Mouse (Mus musculus) retina, postnatal 1 day (tissue): ENCODE results near the gene Olfr5.
A peak's percentile ranks its signal among the peaks of the same experiment; 100 is the strongest.
"Not testable (repeated sequence)": the region's sequence is repeated elsewhere in the genome, so short reads cannot be mapped to it uniquely, and the experiment has no call there.

Experiments
- DNase-seq: peaks from one replicate; pipeline ENCODE4 v3.0.0-alpha.2; 2012

The Olfr5 gene

DNA sequence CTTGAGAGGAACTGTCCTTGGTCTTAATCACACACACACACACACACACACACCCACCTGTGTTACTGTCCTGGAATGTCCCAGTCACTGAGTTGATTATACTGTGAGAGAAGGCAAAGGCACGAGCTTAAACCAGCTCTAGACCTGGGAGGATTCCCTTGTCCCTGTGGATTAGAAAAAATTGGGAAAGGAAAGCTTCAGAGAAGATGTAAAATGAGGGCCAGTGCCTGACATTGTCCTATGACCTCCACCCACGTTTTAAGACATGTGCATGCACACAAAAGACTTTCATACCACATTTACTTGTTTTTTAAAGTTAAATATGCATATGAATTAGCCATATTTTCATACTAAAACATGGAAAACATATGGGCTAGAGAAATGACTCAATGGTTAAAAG is at the start of gene Olfr5:
TSS of gene Olfr5 (minus strand) at position 101 of the 400 bp plus-strand sequence.
- no peak for DNase-seq

DNA sequence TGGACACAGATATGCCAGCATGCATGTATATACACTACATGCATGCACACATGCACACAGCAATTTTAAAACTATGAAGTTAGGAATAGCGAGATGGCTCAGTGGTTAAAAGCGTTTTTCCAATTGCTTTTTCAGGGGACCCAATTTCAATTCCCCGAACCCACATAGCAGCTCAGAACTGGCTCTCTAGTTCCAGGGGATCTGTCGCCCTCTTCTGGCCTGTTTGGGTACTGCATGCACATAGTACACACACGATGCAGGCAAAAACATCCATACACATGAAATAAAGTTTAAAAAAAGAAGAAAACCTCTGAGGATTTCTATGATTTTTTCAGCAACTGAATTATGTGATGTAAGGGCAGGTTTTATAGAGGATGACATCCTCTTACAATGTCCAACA is 39.4 kb upstream of the Olfr5 start:
- DNase-seq, result no peak

DNA sequence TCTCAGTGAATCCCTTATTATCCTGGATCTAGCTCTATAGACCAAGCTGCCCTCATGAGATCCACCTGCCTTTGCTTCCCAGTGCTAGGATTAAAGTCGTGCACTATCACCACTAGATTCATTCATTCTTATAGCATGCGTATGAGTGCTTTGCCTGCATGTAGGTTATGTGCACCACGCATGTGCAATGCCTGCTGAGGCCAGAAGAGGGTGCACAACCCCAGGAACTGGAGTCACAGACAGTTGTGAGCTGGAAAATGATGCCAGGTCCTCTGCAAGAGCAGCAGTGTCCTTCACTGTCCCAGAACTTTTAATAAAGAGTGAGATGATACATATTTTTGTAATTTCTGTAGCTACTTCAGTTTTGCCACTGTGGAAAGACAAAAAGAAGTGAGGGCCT is 38.3 kb upstream of the Olfr5 start:
- no peak for DNase-seq

DNA sequence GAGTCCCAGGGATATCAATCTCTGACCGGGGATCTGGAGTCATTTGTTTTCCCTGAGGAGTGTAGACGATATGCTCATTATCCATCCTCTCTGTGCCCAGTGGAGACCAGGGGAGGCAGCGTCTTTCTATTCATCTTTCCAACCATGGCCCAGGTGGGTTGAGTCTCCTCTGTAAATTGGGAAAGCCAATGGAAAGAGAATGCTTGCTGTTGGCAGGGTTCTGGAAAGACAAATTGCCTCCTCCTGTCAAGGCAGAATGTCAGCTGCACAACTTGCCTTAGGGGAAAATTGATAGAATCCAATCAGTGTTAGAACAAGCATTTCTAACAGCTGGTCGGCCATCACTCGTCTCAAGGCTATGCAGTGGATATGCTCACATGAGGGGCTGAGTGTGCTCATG is 36.1 kb upstream of the Olfr5 start, which contains the start of gene Olfr1349:
TSS of gene Olfr1349 (minus strand) at position 101 of the 400 bp plus-strand sequence.
- no peak for DNase-seq

DNA sequence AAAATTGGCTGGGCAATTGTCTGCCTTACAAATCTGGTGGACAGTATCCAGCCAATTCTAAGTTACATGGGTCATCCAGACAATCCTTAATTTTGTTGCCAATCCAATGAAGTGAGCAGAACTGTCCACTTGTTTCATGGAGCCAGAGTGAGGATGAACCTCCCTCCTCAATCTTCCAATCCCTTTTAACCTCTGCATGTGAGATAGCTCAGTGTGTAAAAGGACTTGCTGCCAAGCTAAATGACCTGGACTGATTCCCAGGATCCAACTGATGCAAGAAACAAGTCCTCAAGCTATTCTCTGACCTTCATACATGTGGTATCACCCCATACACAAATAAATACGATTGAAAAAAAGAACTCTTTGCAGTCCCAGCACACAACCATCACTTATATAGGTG is 34.9 kb upstream of the Olfr5 start:
- no peak for DNase-seq

DNA sequence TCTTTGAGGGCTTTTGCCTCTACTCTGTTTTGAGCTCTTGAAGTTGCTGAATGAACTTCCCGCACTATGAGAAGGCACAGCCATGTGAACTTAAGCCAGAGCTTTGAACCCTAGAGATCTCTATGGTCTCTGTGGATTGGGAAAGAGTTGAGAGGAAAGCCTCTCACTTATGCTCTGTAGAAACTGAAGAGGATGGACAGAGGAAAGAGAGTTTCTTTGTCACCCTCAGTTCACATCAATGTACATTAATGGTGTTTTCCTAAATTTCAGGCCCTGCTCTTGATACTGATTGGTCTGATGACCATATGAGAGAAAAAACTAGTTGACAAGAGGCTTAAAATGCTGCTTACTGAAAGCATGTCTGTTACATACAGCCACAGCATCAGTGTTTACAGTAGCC is 21.9 kb upstream of the Olfr5 start, which contains the start of gene Olfr1348:
TSS of gene Olfr1348 (minus strand) at position 101 of the 400 bp plus-strand sequence.
- DNase-seq, result no peak

DNA sequence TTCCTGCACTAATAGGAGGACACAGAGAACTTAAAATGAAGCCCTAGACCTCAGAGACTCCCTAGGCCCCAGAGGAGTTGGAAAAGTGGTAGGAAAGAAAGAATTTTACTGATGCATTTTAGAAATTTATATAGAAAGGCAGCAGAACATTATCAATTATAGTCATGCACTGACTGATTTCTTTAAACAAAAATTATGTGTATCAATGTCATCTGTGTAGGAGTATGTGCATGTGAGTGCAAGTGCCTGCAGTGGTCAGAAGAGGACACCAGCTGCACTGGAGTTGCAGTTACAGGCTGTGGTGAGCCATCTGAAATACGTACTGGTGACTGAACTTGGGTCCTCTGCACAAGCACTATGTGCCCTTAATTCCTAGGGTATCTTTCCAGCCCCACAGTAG is 12.9 kb upstream of the Olfr5 start, which contains the start of gene Olfr1347:
TSS of gene Olfr1347 (minus strand) at position 101 of the 400 bp plus-strand sequence.
- no peak for DNase-seq

DNA sequence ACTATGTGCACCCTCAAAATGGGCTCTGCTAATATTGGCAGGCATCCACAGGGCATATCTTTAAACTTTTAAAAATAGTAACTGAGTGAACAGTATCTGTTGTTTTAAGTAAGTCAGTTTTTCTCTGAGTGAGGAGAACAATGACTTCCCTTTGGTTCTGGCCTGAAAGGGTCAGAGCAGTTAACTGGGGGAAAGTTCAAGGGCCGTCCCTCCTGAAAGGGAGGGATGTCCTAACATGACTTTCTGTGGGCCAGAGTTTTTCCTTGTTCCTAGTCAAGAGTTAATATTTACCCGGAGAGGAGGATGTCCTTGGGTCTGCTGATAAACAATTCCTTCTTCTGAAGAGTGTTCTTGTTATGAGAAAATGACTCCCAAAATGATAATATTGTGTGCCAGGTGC is 9.1 kb downstream of the Olfr5 start:
- not testable (repeated sequence) for DNase-seq

DNA sequence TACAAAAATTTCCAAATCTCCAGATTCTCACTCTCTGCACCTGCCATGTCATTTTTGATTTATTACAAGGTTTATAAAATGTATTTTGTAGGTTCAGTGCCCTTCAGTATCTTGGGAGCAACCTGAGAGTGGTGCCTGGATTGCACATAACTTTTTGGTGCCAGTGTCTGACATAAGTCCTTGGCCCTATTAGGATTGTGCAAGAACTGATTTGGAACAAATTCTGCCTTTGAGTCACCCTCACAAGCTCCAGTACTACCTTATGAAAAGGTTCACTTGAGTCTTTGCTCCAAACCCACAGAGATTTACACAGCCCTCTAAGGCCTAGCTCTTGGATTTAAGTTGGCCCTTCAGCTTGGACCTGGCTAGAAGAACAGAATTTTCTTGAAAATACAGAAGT is 19.8 kb downstream of the Olfr5 start, which contains the start of gene Olfr1346:
TSS of gene Olfr1346 (plus strand) at position 151 of the 400 bp plus-strand sequence.
- no peak for DNase-seq

DNA sequence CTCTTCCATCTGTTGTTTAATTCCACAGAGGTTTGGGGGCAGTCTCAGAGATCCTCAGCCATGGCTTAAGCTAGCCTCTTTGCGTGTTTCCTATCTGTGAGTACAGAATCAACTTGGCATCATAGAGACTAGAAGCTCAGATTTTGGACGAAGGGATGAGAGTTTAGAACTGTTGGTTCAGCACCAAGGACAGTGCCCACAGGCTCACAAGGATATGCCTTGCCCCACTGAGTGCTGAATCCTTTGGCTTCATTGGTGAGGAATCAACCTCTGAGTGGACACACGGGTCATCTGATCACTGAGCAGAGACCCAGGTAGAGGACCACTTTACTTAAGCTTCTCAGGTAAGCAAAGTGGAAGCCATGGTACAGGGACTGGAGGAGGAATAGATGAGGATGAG is 30.3 kb downstream of the Olfr5 start:
- peak; percentile 1 for DNase-seq

DNA sequence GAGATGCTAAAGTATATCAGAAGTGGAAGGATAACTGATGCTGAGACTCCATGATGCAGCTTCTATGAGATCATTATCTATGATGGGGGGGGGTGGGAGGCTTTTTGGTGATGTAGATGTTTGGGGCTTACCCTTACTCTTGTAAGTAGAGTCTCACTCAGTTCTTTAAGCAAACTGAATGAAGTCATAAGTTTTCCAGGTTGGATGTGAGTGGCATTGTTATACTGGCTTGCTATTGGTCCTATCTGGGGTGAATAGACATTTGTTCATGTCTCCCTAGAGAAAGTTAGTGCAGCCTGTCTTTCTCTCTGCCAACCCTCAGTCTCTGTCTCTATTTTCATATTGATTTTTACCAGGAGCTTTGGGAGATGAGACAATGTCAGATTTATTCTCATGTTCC is 30.9 kb downstream of the Olfr5 start, which contains the start of gene Olfr1336:
TSS of gene Olfr1336 (plus strand) at position 301 of the 400 bp plus-strand sequence.
- no peak for DNase-seq

DNA sequence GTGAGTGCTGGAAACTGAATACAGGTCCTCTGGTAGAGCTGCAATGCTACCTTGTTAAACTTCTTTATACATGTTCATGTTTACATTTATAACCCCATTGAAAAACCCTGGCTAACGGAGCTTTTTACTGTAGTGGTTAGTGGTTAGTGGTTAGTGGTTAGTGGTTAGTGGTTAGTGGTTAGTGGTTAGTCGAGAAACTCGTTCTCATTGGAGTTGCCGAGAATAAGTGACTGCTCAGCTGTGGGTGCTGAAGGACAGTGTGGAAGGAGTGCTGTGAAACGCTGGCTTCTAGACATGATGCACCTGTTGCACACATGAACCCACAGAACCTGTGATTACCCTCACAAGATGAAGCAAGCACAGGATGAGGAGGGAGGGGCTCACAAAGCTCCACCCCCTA is 39.0 kb downstream of the Olfr5 start:
- no peak for DNase-seq

DNA sequence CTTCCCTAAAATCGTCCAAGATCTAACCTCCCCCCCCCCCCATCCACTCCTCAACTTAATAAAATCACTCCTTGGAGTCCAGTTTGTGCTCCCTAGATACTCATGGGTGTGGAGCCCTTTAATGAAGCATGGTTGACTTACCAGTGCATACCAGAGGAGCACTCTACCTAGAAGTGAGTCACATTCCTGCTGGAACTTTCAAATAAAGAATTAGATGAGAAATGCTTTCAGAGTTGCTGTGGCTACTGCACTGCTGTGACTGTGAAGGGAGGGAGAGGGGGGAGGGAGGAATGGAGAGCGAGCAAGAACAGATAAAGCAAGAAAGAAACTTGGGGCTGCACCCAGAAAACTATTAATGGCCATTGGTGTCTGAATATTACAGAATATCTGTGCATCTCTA is 45.6 kb downstream of the Olfr5 start:
- DNase-seq, result no peak

DNA sequence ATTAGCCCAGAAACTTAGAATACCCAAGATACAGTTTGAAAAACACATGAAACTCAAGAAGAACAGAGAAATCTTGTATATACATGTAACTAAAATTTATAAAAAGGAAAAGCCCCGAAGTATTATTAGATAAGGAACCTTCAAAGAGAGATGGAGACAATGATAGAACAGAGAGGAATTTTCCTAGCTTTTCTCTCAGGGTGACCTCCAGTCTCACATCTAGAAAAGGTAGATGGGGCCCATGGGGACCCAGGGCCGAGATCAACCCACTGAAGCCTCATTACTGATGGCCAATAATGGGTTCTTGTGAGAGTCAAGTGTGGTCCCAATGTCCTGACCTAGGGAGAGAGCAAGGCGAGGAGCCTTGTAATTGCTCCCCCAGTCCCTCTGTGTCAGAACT is 48.4 kb downstream of the Olfr5 start, which contains the start of gene Olfr1344:
TSS of gene Olfr1344 (plus strand) at position 301 of the 400 bp plus-strand sequence.
- no peak for DNase-seq

DNA sequence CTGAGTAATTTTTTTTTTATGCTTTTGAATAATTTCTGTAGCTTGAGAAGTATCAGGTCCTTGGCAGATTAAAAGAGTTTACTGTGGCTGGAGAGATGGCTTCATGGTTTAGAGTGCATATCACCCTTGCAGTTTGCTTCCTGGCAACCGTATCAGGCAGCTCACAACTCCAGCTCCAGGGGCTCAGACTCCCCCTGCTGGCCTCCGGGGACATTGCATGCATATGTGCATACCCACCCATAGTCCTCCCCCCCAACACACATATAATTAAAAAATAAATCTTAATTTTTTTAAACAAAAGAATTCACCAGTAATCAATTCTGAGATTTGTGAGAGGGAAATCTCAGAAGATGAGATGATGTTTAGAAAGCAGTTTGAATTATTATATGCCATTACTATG is 56.4 kb downstream of the Olfr5 start:
- peak; percentile 30 for DNase-seq

DNA sequence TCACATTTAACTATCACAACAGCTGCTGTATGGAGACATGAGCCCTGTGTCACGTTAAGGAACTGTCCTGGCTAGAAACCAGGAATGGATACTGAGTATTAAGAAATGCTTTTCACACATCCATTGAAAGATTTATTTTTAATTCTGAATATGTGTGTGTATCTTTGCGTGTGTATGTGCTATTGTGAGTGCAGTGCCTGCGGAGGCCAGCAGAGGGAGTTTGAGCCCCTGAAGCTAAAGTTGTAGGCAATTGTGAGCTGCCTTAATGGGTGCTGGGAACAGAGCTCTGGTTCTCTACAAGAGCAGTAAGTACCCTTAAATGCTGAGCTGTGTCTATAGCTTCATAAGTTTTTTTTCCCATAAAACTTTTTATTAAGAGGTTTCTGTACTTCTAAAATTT is 57.4 kb downstream of the Olfr5 start:
- DNase-seq, result no peak
